Mouse (Mus musculus): ENCODE results near the gene Uggt2. TPM values are rescaled to one million over a fixed set of nuclear protein-coding genes. Genes with fewer than 3 reads are reported as not detected.

Gene Uggt2
- total and polyA plus RNA-seq, 2 experiments from 2014 or later, result 13.2 to 28.0 TPM

DNA sequence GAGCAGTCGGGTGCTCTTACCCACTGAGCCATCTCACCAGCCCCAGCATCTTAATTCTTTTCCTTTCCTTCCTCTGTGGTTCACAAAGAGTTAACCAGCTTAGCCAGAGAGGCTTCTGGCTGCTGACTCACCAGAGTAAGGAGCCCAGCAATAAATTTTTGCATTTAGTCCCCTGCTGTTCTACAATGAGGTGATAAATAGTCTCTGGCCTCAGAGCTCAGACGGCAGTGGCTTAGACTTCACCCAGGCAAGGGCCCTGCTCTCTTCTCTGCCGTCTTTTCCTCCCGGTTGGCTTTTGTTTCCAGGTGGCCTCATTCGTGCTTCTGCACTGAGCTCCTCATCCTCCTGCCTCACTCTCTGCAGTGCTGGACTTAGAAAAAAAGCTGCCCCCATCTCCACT lies 93.4 kb downstream of the Uggt2 start:
- Histone ChIP-seq H3K4me3 (ENCODE audit: low read length) (peak overlapping the region; percentile 45; the same call in 1 of the 2 replicates), H3K4me2 (ENCODE audit: low read depth, low read length) (peak overlapping the region; percentile 91), H3K27ac (peak overlapping the region; percentile 56), H3K4me1 (ENCODE audit: insufficient read depth, low read length) (no peaks in the 10 kb centered on the region), H3K36me3 (ENCODE audit: insufficient read depth, low read length) (peaks cover 4% of the 10 kb centered on the region), H3K9ac (replicated peaks; ENCODE audit: low read length) (0 out of 2 replicates have a peak overlapping the region, but pooled peaks have one; percentile 51), H3K9me3 (ENCODE audit: low read length) (no peaks in the 10 kb centered on the region), H3K27me3 (ENCODE audit: insufficient read depth, low read length) (no peaks in the 10 kb centered on the region)
- ATAC-seq (no peak), DNase-seq (ENCODE audit: low spot score) (peak; percentile 40)
- no peak for TF ChIP-seq CTCF (IDR thresholded peaks at IDR 0.05; ENCODE audit: low read depth)
- 11% methylated on average over 5 of the region's 5 CpGs for WGBS

DNA sequence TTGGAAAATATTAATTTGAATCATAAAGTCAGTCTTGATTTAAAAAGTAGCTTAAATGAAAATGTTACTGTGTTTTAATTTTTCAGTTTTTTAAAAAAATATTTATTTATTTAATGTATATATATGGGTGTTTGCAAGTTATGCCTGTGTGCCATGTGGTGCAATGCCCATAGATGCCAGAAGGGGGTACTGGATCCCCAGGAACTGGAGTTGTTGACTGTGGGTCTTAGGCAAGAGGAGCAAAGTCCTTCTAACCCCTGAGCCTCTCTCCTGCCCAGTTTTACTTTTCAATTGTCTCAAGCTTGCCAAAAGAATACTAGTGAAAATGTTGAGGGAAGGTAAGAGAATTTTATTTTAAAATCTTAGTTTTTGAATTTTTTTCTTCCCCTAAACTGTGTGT lies 95.9 kb downstream of the Uggt2 start:
- TF ChIP-seq CTCF (IDR thresholded peaks at IDR 0.05; ENCODE audit: low read depth), result peak; percentile 47
- H3K27me3 ChIP-seq (ENCODE audit: insufficient read depth, low read length), result no peaks in the 10 kb centered on the region
- H3K4me2 ChIP-seq (ENCODE audit: low read depth, low read length), result no peak overlapping the region
- H3K9ac ChIP-seq (replicated peaks; ENCODE audit: low read length), result no peak overlapping the region
- DNase-seq (ENCODE audit: low spot score), result peak; percentile 44
- no peak overlapping the region for H3K4me3 ChIP-seq (ENCODE audit: low read length)
- no peak for ATAC-seq
- no peak overlapping the region for H3K27ac ChIP-seq
- no peaks in the 10 kb centered on the region for H3K9me3 ChIP-seq (ENCODE audit: low read length)
- H3K4me1 ChIP-seq (ENCODE audit: insufficient read depth, low read length), result no peaks in the 10 kb centered on the region
- peaks cover 8% of the 10 kb centered on the region for H3K36me3 ChIP-seq (ENCODE audit: insufficient read depth, low read length)

- Histone ChIP-seq H3K9ac (replicated peaks; ENCODE audit: low read length) (no peak overlapping the region), H3K4me2 (ENCODE audit: low read depth, low read length) (no peak overlapping the region), H3K4me3 (ENCODE audit: low read length) (no peak overlapping the region), H3K36me3 (ENCODE audit: insufficient read depth, low read length) (peaks cover 30% of the 10 kb centered on the region; the same call in 1 of the 2 replicates), H3K9me3 (ENCODE audit: low read length) (no peaks in the 10 kb centered on the region), H3K27ac (no peak overlapping the region), H3K4me1 (ENCODE audit: insufficient read depth, low read length) (no peaks in the 10 kb centered on the region), H3K27me3 (ENCODE audit: insufficient read depth, low read length) (no peaks in the 10 kb centered on the region)
- WGBS, result 88% methylated on average over 9 of the region's 9 CpGs
- ATAC-seq, result no peak
- no peak for TF ChIP-seq CTCF (IDR thresholded peaks at IDR 0.05; ENCODE audit: low read depth)
- no peak for DNase-seq (ENCODE audit: low spot score)
Measured at GRCm38 (mm10) chr14:118995226-118995925, 103.9 kb downstream of the Uggt2 start.

DNA sequence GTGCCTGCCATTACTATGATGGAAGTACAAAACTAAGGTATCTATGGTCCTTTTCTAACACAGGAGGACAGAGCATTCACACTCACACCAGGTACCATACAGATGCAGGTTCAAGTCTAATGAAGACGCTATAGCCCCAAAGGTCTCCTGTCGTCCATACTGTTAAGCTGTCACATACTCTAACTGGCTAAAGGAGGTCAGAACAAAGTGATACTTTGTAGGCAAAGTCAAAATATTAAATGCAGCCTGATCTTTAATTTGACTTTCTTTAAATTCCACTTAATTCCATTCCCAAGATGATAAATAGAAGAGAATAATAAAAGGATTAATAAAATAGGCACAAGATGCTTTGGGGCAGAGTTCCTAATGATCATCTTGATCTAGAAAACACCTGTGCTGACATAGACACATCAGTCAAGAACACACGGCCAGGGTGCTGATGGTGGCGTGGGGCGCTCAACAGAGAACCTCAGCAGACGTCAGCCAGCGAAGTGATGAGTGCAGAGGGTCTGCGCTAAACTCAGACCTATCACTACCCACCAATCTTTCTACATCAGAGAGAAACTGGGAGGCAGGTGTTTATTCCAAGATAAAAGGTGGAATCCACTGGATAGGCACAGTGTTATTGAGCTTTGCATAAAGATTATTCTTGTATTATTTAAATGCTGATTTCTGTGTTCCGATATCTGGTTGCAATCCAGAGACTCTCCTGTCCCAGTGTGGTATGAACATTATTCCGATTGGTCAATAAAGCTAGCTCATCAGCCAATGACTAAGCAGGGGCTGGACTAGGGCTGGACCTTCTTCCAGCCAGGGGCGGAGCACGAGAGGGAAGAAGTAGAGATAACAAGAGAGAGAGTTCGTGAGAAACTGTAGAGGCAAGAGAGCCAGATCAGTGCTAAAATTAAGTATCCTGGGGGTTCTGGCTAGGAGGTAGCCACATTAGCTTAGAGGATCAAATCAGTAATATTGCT lies 111.4 kb downstream of the Uggt2 start:
- ATAC-seq, result peak; percentile 50; the same call in 1 of the 2 replicates
- 54% methylated on average over 13 of the region's 13 CpGs for WGBS
- Histone ChIP-seq H3K27me3 (ENCODE audit: insufficient read depth, low read length) (no peaks in the 10 kb centered on the region), H3K9ac (replicated peaks; ENCODE audit: low read length) (no peak overlapping the region), H3K4me2 (ENCODE audit: low read depth, low read length) (no peak overlapping the region), H3K4me3 (ENCODE audit: low read length) (no peak overlapping the region), H3K9me3 (ENCODE audit: low read length) (no peaks in the 10 kb centered on the region), H3K27ac (no peak overlapping the region), H3K36me3 (ENCODE audit: insufficient read depth, low read length) (peaks cover 16% of the 10 kb centered on the region), H3K4me1 (ENCODE audit: insufficient read depth, low read length) (no peaks in the 10 kb centered on the region)
- no peak for TF ChIP-seq CTCF (IDR thresholded peaks at IDR 0.05; ENCODE audit: low read depth)
- DNase-seq (ENCODE audit: low spot score), result no peak

GRCm38 (mm10) chr14:118986653-118987522 lies 112.3 kb downstream of the Uggt2 start:
- 37% methylated on average over 16 of the region's 16 CpGs for WGBS
- peak; percentile 90 for TF ChIP-seq CTCF (IDR thresholded peaks at IDR 0.05; ENCODE audit: low read depth)
- Histone ChIP-seq H3K36me3 (ENCODE audit: insufficient read depth, low read length) (peaks cover 9% of the 10 kb centered on the region), H3K9ac (replicated peaks; ENCODE audit: low read length) (no peak overlapping the region), H3K9me3 (ENCODE audit: low read length) (no peaks in the 10 kb centered on the region), H3K4me1 (ENCODE audit: insufficient read depth, low read length) (no peaks in the 10 kb centered on the region), H3K4me2 (ENCODE audit: low read depth, low read length) (no peak overlapping the region), H3K27ac (no peak overlapping the region), H3K4me3 (ENCODE audit: low read length) (no peak overlapping the region), H3K27me3 (ENCODE audit: insufficient read depth, low read length) (no peaks in the 10 kb centered on the region)
- no peak for ATAC-seq
- peak; percentile 86 for DNase-seq (ENCODE audit: low spot score)

GRCm38 (mm10) chr14:118984161-118984560 lies 115.1 kb downstream of the Uggt2 start:
- TF ChIP-seq CTCF (IDR thresholded peaks at IDR 0.05; ENCODE audit: low read depth), result no peak
- Histone ChIP-seq H3K9me3 (ENCODE audit: low read length) (no peaks in the 10 kb centered on the region), H3K4me1 (ENCODE audit: insufficient read depth, low read length) (no peaks in the 10 kb centered on the region), H3K9ac (replicated peaks; ENCODE audit: low read length) (no peak overlapping the region), H3K4me2 (ENCODE audit: low read depth, low read length) (no peak overlapping the region), H3K36me3 (ENCODE audit: insufficient read depth, low read length) (peaks cover 17% of the 10 kb centered on the region), H3K4me3 (ENCODE audit: low read length) (no peak overlapping the region), H3K27me3 (ENCODE audit: insufficient read depth, low read length) (no peaks in the 10 kb centered on the region), H3K27ac (no peak overlapping the region)
- DNase-seq (ENCODE audit: low spot score) (no peak), ATAC-seq (no peak)
- 86% methylated on average over 4 of the region's 4 CpGs for WGBS

Measured in hindbrain, postnatal 0 days (tissue).